Mouse (Mus musculus): ENCODE measurements around the gene Cul1. TPM values are rescaled to one million over a fixed set of nuclear protein-coding genes. Genes with fewer than 3 reads are reported as not detected.

Cul1 gene
- polyA plus RNA-seq, 1 experiment = 142 TPM

DNA sequence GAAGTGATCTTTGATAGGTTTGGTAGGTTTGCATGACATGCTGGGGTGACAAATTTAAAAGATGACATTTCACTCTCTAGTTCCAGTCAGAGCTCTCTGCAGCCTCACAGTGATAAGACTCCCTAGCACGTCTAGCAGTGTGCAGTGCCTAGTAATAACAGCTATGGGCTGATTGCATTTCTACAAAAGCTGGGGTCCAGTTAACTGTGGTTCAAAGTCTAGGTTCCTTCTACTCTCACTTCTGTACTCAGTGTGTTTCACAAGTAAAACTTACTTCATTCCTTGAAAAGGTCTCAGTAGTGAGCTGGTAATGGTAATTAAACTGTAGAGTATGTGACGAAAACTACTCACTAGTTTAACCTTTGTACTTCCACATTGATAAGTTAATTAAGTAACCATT lies 66.8 kb downstream of the Cul1 start:
- Histone ChIP-seq H3K27me3 (ENCODE audit: control insufficient read depth, insufficient read depth, low read length, poor library complexity, severe bottlenecking) (no peaks in the 10 kb centered on the region), H3K4me1 (ENCODE audit: control insufficient read depth, insufficient read depth, low read length) (no peaks in the 10 kb centered on the region), H3K36me3 (ENCODE audit: control insufficient read depth, insufficient read depth, low read length, poor library complexity, severe bottlenecking) (peaks cover 65% of the 10 kb centered on the region), H3K4me3 (ENCODE audit: low read depth, low read length) (no peak overlapping the region), H3K9me3 (replicated peaks; ENCODE audit: control insufficient read depth, insufficient read depth, low read length, poor library complexity, severe bottlenecking) (no peaks in the 10 kb centered on the region), H3K9ac (ENCODE audit: low read depth, poor library complexity, severe bottlenecking) (no peak overlapping the region), H3K27ac (ENCODE audit: insufficient read depth, low read length) (no peak overlapping the region)
- TF ChIP-seq EP300 (IDR thresholded peaks at IDR 0.05; ENCODE audit: insufficient read depth, low read depth, low read length) (no peak), CTCF (IDR thresholded peaks at IDR 0.05; ENCODE audit: low read depth, low read length) (no peak), POLR2A (IDR thresholded peaks at IDR 0.05; ENCODE audit: insufficient read depth, low read length) (no peak)

DNA sequence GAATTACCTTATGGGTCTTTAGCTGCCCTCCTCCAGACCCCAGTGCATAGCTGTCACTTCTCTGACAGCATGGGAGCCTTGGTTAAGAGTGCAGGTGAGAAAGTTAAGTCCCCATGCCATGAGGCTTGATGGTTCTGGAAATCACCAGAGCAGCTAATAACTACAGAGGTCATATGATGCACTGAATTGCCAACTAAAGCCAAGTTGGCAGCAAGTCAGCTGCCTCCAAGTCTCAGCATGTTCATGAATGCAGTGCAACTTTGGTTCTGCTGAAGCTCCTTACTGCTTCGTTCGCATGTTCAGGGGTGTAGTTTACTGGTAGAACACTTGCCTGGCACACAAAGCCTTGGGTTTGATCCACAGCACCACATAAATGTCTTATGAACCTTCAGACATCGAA lies 69.2 kb downstream of the Cul1 start:
- no peak overlapping the region for H3K9ac ChIP-seq (ENCODE audit: low read depth, poor library complexity, severe bottlenecking)
- TF ChIP-seq EP300 (IDR thresholded peaks at IDR 0.05; ENCODE audit: insufficient read depth, low read depth, low read length) (no peak), CTCF (IDR thresholded peaks at IDR 0.05; ENCODE audit: low read depth, low read length) (no peak), POLR2A (IDR thresholded peaks at IDR 0.05; ENCODE audit: insufficient read depth, low read length) (no peak)
- no peaks in the 10 kb centered on the region for H3K27me3 ChIP-seq (ENCODE audit: control insufficient read depth, insufficient read depth, low read length, poor library complexity, severe bottlenecking)
- no peaks in the 10 kb centered on the region for H3K4me1 ChIP-seq (ENCODE audit: control insufficient read depth, insufficient read depth, low read length)
- H3K9me3 ChIP-seq (replicated peaks; ENCODE audit: control insufficient read depth, insufficient read depth, low read length, poor library complexity, severe bottlenecking) = no peaks in the 10 kb centered on the region
- H3K36me3 ChIP-seq (ENCODE audit: control insufficient read depth, insufficient read depth, low read length, poor library complexity, severe bottlenecking) = peaks cover 55% of the 10 kb centered on the region
- no peak overlapping the region for H3K27ac ChIP-seq (ENCODE audit: insufficient read depth, low read length)
- no peak overlapping the region for H3K4me3 ChIP-seq (ENCODE audit: low read depth, low read length)

DNA sequence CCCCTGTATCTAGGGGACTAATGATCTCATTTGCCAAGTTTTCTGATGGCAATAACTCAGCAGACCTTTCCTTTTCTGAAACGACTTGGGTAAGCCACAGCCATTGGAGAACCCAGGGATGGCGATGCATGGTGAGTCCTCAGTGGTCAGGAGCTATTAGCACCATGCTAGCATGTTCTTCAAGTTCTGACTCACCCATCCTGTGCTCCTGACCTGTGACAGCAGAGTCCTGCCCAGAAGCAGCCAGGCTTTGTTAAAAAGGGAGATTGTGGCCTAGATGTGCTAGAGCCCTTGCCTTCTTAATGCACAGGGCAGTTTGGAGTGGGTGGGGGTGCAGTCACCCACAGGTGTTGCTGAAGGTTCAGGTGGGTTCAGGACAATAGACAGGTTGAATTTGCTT lies 71.8 kb downstream of the Cul1 start:
- Histone ChIP-seq H3K27me3 (ENCODE audit: control insufficient read depth, insufficient read depth, low read length, poor library complexity, severe bottlenecking) (no peaks in the 10 kb centered on the region), H3K27ac (ENCODE audit: insufficient read depth, low read length) (no peak overlapping the region), H3K4me3 (ENCODE audit: low read depth, low read length) (no peak overlapping the region), H3K9me3 (replicated peaks; ENCODE audit: control insufficient read depth, insufficient read depth, low read length, poor library complexity, severe bottlenecking) (no peaks in the 10 kb centered on the region), H3K4me1 (ENCODE audit: control insufficient read depth, insufficient read depth, low read length) (no peaks in the 10 kb centered on the region), H3K9ac (ENCODE audit: low read depth, poor library complexity, severe bottlenecking) (no peak overlapping the region), H3K36me3 (ENCODE audit: control insufficient read depth, insufficient read depth, low read length, poor library complexity, severe bottlenecking) (peaks cover 50% of the 10 kb centered on the region)
- TF ChIP-seq EP300 (IDR thresholded peaks at IDR 0.05; ENCODE audit: insufficient read depth, low read depth, low read length) = no peak
- no peak for TF ChIP-seq POLR2A (IDR thresholded peaks at IDR 0.05; ENCODE audit: insufficient read depth, low read length)
- TF ChIP-seq CTCF (IDR thresholded peaks at IDR 0.05; ENCODE audit: low read depth, low read length) = no peak

DNA sequence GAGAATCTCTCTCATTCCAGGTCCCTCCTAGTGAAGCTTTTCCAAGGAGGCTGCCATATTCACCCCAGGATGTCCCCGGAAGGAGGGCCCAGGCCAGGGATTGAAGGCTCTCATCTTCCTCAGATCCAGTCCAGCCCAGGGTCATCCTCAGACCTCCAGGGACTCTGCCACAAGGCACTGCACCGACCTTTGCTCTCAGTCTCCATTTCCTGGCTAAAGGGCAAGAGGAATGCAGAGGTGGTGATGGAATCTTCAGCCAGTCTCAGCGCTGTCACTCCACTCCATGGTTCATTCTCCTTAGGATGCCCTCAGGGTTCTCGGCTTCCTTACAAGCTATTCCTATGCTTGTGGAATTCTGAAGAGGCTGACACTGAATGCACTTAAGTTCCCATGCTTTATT lies 73.2 kb downstream of the Cul1 start:
- TF ChIP-seq CTCF (IDR thresholded peaks at IDR 0.05; ENCODE audit: low read depth, low read length) (no peak), EP300 (IDR thresholded peaks at IDR 0.05; ENCODE audit: insufficient read depth, low read depth, low read length) (no peak), POLR2A (IDR thresholded peaks at IDR 0.05; ENCODE audit: insufficient read depth, low read length) (no peak)
- no peak overlapping the region for H3K4me3 ChIP-seq (ENCODE audit: low read depth, low read length)
- no peak overlapping the region for H3K9ac ChIP-seq (ENCODE audit: low read depth, poor library complexity, severe bottlenecking)
- no peaks in the 10 kb centered on the region for H3K27me3 ChIP-seq (ENCODE audit: control insufficient read depth, insufficient read depth, low read length, poor library complexity, severe bottlenecking)
- H3K4me1 ChIP-seq (ENCODE audit: control insufficient read depth, insufficient read depth, low read length) = no peaks in the 10 kb centered on the region
- H3K9me3 ChIP-seq (replicated peaks; ENCODE audit: control insufficient read depth, insufficient read depth, low read length, poor library complexity, severe bottlenecking) = no peaks in the 10 kb centered on the region
- no peak overlapping the region for H3K27ac ChIP-seq (ENCODE audit: insufficient read depth, low read length)
- peaks cover 54% of the 10 kb centered on the region for H3K36me3 ChIP-seq (ENCODE audit: control insufficient read depth, insufficient read depth, low read length, poor library complexity, severe bottlenecking)

DNA sequence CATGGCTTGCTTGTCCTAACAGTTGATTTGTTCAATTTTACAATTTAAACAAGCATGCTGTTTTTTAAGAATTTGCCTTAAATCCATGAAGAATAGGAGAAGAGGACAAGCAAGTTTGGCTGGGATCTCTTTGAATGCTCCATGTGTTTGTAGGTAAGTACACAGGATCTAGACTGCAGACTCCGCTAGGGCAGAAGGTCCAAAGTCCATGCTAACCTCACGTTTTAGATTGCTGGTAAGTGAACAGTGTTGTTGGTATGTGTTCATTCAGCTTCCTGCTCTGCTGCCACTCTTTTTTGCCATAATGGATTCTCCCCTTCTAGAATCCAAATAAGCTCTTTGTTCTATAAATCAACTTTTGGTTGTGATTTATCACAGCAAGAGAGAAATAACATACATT lies 73.9 kb downstream of the Cul1 start:
- Histone ChIP-seq H3K9ac (ENCODE audit: low read depth, poor library complexity, severe bottlenecking) (no peak overlapping the region), H3K27ac (ENCODE audit: insufficient read depth, low read length) (no peak overlapping the region), H3K4me3 (ENCODE audit: low read depth, low read length) (no peak overlapping the region), H3K4me1 (ENCODE audit: control insufficient read depth, insufficient read depth, low read length) (no peaks in the 10 kb centered on the region), H3K27me3 (ENCODE audit: control insufficient read depth, insufficient read depth, low read length, poor library complexity, severe bottlenecking) (no peaks in the 10 kb centered on the region), H3K9me3 (replicated peaks; ENCODE audit: control insufficient read depth, insufficient read depth, low read length, poor library complexity, severe bottlenecking) (no peaks in the 10 kb centered on the region), H3K36me3 (ENCODE audit: control insufficient read depth, insufficient read depth, low read length, poor library complexity, severe bottlenecking) (peaks cover 57% of the 10 kb centered on the region)
- TF ChIP-seq CTCF (IDR thresholded peaks at IDR 0.05; ENCODE audit: low read depth, low read length) (no peak), POLR2A (IDR thresholded peaks at IDR 0.05; ENCODE audit: insufficient read depth, low read length) (no peak), EP300 (IDR thresholded peaks at IDR 0.05; ENCODE audit: insufficient read depth, low read depth, low read length) (no peak)

DNA sequence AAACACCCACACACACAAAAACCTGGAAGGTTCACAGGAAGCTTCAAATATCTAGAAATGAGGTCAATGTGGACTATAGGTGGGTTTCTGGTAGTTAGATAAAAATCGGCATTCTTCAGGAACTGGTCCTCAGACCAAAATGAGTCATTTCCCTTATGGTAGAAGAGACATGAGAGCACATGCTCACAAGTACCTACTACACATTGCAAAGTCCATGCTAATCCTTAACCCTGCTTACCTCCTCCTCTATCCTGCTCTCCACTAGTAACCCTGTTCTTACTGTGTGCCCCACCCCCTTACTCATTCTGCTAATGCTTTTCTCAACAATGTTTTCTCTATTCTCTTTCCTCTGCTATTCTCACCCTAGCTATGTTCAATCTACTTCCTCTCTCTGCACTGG lies 74.5 kb downstream of the Cul1 start:
- TF ChIP-seq CTCF (IDR thresholded peaks at IDR 0.05; ENCODE audit: low read depth, low read length) (no peak), EP300 (IDR thresholded peaks at IDR 0.05; ENCODE audit: insufficient read depth, low read depth, low read length) (no peak), POLR2A (IDR thresholded peaks at IDR 0.05; ENCODE audit: insufficient read depth, low read length) (no peak)
- peaks cover 52% of the 10 kb centered on the region for H3K36me3 ChIP-seq (ENCODE audit: control insufficient read depth, insufficient read depth, low read length, poor library complexity, severe bottlenecking)
- H3K4me1 ChIP-seq (ENCODE audit: control insufficient read depth, insufficient read depth, low read length) = no peaks in the 10 kb centered on the region

More for the DNA sequence above, 74.5 kb downstream of the Cul1 start:
- H3K4me3 ChIP-seq (ENCODE audit: low read depth, low read length) = no peak overlapping the region
- no peaks in the 10 kb centered on the region for H3K9me3 ChIP-seq (replicated peaks; ENCODE audit: control insufficient read depth, insufficient read depth, low read length, poor library complexity, severe bottlenecking)
- H3K9ac ChIP-seq (ENCODE audit: low read depth, poor library complexity, severe bottlenecking) = no peak overlapping the region
- H3K27me3 ChIP-seq (ENCODE audit: control insufficient read depth, insufficient read depth, low read length, poor library complexity, severe bottlenecking) = no peaks in the 10 kb centered on the region
- H3K27ac ChIP-seq (ENCODE audit: insufficient read depth, low read length) = no peak overlapping the region
